Mouse (Mus musculus) CH12.LX (cell line): ENCODE results near the gene Kcna10. TPM values are rescaled to one million over a fixed set of nuclear protein-coding genes. Genes with fewer than 3 reads are reported as not detected.

Experiments
- DNase-seq: peaks from one replicate; pipeline ENCODE4 v3.0.0-alpha.2; 2013; ENCODE audit errors: extremely low read depth
- H3K27ac ChIP-seq: 2 replicates; pipeline ENCODE4 v1.5.1; 2012; ENCODE audit warnings: low read depth, mild to moderate bottlenecking, control low read depth, moderate library complexity; ENCODE audit not compliant: insufficient read depth
- H3K27me3 ChIP-seq: replicated peaks from 2 replicates; pipeline ENCODE3; 2012; ENCODE audit warnings: inconsistent platforms
- H3K36me3 ChIP-seq, 2 experiments: replicated peaks in 1 of 2; 2 replicates each; pipeline versions ENCODE3 to v1.6.1; 2012; ENCODE audit warnings: inconsistent platforms in 1 of 2, low read length in 1 of 2, mild to moderate bottlenecking in 1 of 2, mixed read lengths in 1 of 2, moderate library complexity in 1 of 2; ENCODE audit not compliant: control insufficient read depth in 1 of 2, insufficient read depth in 1 of 2
- H3K4me1 ChIP-seq, 2 experiments: 2 replicates each; pipeline ENCODE4 v1.6.1; 2012; ENCODE audit warnings: inconsistent platforms in 1 of 2, moderate library complexity in 1 of 2; ENCODE audit not compliant: insufficient read depth in 2 of 2, control insufficient read depth in 1 of 2
- H3K4me2 ChIP-seq: 2 replicates; pipeline ENCODE4 v1.6.1; 2012; ENCODE audit warnings: low read depth, mild to moderate bottlenecking, control low read depth; ENCODE audit not compliant: poor library complexity, insufficient read depth, severe bottlenecking
- H3K4me3 ChIP-seq, 3 experiments: fragments of 150-350 bp in 1 of 3; sonication (generic) in 1 of 3; replicated peaks in 1 of 3; 2 replicates each; pipeline versions ENCODE3 to v1.5.1; 2011 to 2012; ENCODE audit warnings: low read depth in 2 of 3, low read length in 2 of 3, mild to moderate bottlenecking in 2 of 3, moderate library complexity in 2 of 3, control low read depth in 1 of 3, improper control_type of control experiment in 1 of 3, inconsistent platforms in 1 of 3, mixed read lengths in 1 of 3; ENCODE audit not compliant: poor library complexity in 1 of 3
- H3K79me2 ChIP-seq: replicated peaks from 2 replicates; pipeline ENCODE4 v1.6.1; 2012; ENCODE audit warnings: mild to moderate bottlenecking, moderate library complexity; ENCODE audit not compliant: control insufficient read depth, poor library complexity, insufficient read depth, severe bottlenecking; ENCODE audit errors: extremely low read depth
- H3K9ac ChIP-seq: 2 replicates; pipeline ENCODE4 v1.6.1; 2012; ENCODE audit warnings: low read depth, mild to moderate bottlenecking, control low read depth, moderate library complexity; ENCODE audit not compliant: insufficient read depth
- H3K9me3 ChIP-seq: replicated peaks from 2 replicates; pipeline ENCODE3; 2012; ENCODE audit warnings: low read length, inconsistent platforms, mixed read lengths
- CHD1 ChIP-seq: IDR thresholded peaks from 2 replicates; pipeline ENCODE4 v1.6.1; 2012; ENCODE audit warnings: low read depth, low read length, improper control_type of control experiment, inconsistent platforms
- CHD2 ChIP-seq: IDR thresholded peaks from 2 replicates; pipeline ENCODE4 v1.6.1; 2011; ENCODE audit warnings: low read length, improper control_type of control experiment
- CTCF ChIP-seq, 2 experiments: IDR thresholded peaks in 1 of 2; conservative IDR thresholded peaks in 1 of 2; 2 replicates each; pipeline ENCODE4 v1.5.1; 2011 to 2012; ENCODE audit warnings: low read depth in 2 of 2, low read length in 2 of 2, improper control_type of control experiment in 1 of 2, inconsistent platforms in 1 of 2, mild to moderate bottlenecking in 1 of 2, moderate library complexity in 1 of 2
- ELF1 ChIP-seq: IDR thresholded peaks from 2 replicates; pipeline ENCODE4 v1.6.1; 2014; ENCODE audit warnings: low read depth, mild to moderate bottlenecking, inconsistent platforms, low read length, improper control_type of control experiment
- EP300 ChIP-seq: IDR thresholded peaks from 2 replicates; pipeline ENCODE4 v1.6.1; 2011; ENCODE audit warnings: low read length, improper control_type of control experiment
- ETS1 ChIP-seq: conservative IDR thresholded peaks from 2 replicates; pipeline ENCODE4 v1.6.1; 2012; ENCODE audit warnings: low read depth, mild to moderate bottlenecking, inconsistent platforms, low read length, improper control_type of control experiment, moderate library complexity
- HCFC1 ChIP-seq: IDR thresholded peaks from 2 replicates; pipeline ENCODE4 v1.6.1; 2012; ENCODE audit warnings: low read depth, mild to moderate bottlenecking, inconsistent platforms, low read length, improper control_type of control experiment
- IRF4 ChIP-seq: IDR thresholded peaks from 2 replicates; pipeline ENCODE4 v1.6.1; 2014; ENCODE audit warnings: low read depth, mild to moderate bottlenecking, inconsistent platforms, low read length, improper control_type of control experiment
- MAFK ChIP-seq: IDR thresholded peaks from 2 replicates; pipeline ENCODE4 v1.6.1; 2011; ENCODE audit warnings: low read length, improper control_type of control experiment; ENCODE audit not compliant: insufficient replicate concordance
- MAZ ChIP-seq: IDR thresholded peaks from 2 replicates; pipeline ENCODE4 v1.6.1; 2012; ENCODE audit warnings: low read depth, mild to moderate bottlenecking, inconsistent platforms, low read length, improper control_type of control experiment, moderate library complexity
- MXI1 ChIP-seq: IDR thresholded peaks from 2 replicates; pipeline ENCODE4 v1.6.1; 2011; ENCODE audit warnings: mild to moderate bottlenecking, low read depth, low read length, improper control_type of control experiment
- NRF1 ChIP-seq: IDR thresholded peaks from 2 replicates; pipeline ENCODE4 v1.6.1; 2014; ENCODE audit warnings: low read depth, mild to moderate bottlenecking, inconsistent platforms, low read length, improper control_type of control experiment, moderate library complexity
- PAX5 ChIP-seq: IDR thresholded peaks from 2 replicates; pipeline ENCODE4 v1.6.1; 2012; ENCODE audit warnings: low read length, inconsistent platforms, mixed read lengths
- POLR2AphosphoS2 ChIP-seq: IDR thresholded peaks from 2 replicates; pipeline ENCODE4 v1.6.1; 2011; ENCODE audit warnings: low read depth, low read length, improper control_type of control experiment
- RAD21 ChIP-seq: IDR thresholded peaks from 2 replicates; pipeline ENCODE4 v1.6.1; 2011; ENCODE audit warnings: low read depth, mild to moderate bottlenecking, low read length, improper control_type of control experiment, moderate library complexity
- RCOR1 ChIP-seq: conservative IDR thresholded peaks from 2 replicates; pipeline ENCODE4 v1.6.1; 2012; ENCODE audit warnings: low read depth, mild to moderate bottlenecking, inconsistent platforms, low read length, improper control_type of control experiment
- SMC3 ChIP-seq: IDR thresholded peaks from 2 replicates; pipeline ENCODE4 v1.6.1; 2011; ENCODE audit warnings: low read depth, low read length, improper control_type of control experiment
- TCF12 ChIP-seq: IDR thresholded peaks from 2 replicates; pipeline ENCODE4 v1.6.1; 2014; ENCODE audit warnings: low read depth, mild to moderate bottlenecking, inconsistent platforms, low read length, improper control_type of control experiment
- UBTF ChIP-seq: IDR thresholded peaks from 2 replicates; pipeline ENCODE4 v1.6.1; 2012; ENCODE audit warnings: low read depth, mild to moderate bottlenecking, inconsistent platforms, low read length, improper control_type of control experiment, moderate library complexity
- USF2 ChIP-seq: conservative IDR thresholded peaks from 2 replicates; pipeline ENCODE4 v1.6.1; 2011; ENCODE audit warnings: low read depth, low read length, improper control_type of control experiment
- ZC3H11A ChIP-seq: IDR thresholded peaks from 2 replicates; pipeline ENCODE4 v1.6.1; 2012; ENCODE audit warnings: low read depth, mild to moderate bottlenecking, inconsistent platforms, low read length, improper control_type of control experiment
- ZKSCAN1 ChIP-seq: IDR thresholded peaks from 2 replicates; pipeline ENCODE4 v1.6.1; 2012; ENCODE audit warnings: low read depth, inconsistent platforms, low read length, improper control_type of control experiment, borderline replicate concordance
- dilution Hi-C: fragments of 300-500 bp; cut with MboI; formaldehyde crosslinking; loops from 2 replicates; pipeline ENCODE4 v1.14.3; 2020; ENCODE audit warnings: low sequenced_read_pairs; ENCODE audit not compliant: extremely low pct_unique_long_range_greater_than_20kb, extremely low pct_ligation_motif_present
- in situ Hi-C: fragments of 300-500 bp; cut with MboI; formaldehyde crosslinking; loops from 3 replicates; pipeline ENCODE4 v1.14.3; 2019; ENCODE audit warnings: low sequenced_read_pairs, low pct_ligation_motif_present, low pct_unique_long_range_greater_than_20kb, mixed read lengths
- polyA plus RNA-seq: library from polyadenylated mRNA; unstranded; fragments of >175 nt; gene quantifications from 2 replicates; pipeline ENCODE4 v1.2.1, GENCODE M21; 2012; ENCODE audit warnings: low read depth; ENCODE audit not compliant: insufficient read length
- total RNA-seq, 2 experiments: library from RNA; depleted of rRNA; stranded (reverse); fragments of 300-350 nt in 1 of 2; fragments of >200 nt in 1 of 2; gene quantifications; 2 replicates each; pipeline ENCODE4 v1.2.3; 2012 to 2014

Kcna10 gene
- total and polyA plus RNA-seq, 3 experiments = not detected

GRCm38 (mm10) chr3:107233351-107233813 is 50.5 kb downstream of the Kcna10 start:
- H3K9ac ChIP-seq = no peak overlapping the region
- no peaks in the 10 kb centered on the region for H3K79me2 ChIP-seq
- H3K4me1 ChIP-seq = peaks cover 0 to 7% of the 10 kb centered on the region in 2 experiments; a peak in 2 of 4 replicates
- peak overlapping the region; percentile 47; the same call in 1 of the 2 replicates for H3K4me2 ChIP-seq
- H3K4me3 ChIP-seq = no peak overlapping the region
- in situ Hi-C loops (no loop called here), dilution Hi-C loops (no loop called here)
- H3K27ac ChIP-seq = no peak overlapping the region
- peak; percentile 89 for DNase-seq
- H3K9me3 ChIP-seq = no peaks in the 10 kb centered on the region
- TF ChIP-seq USF2 = no peak
- TF ChIP-seq CHD1 = no peak
- TF ChIP-seq ZC3H11A = peak; percentile 51; the same call in 1 of the 2 replicates
- TF ChIP-seq RAD21 = peak; percentile 98
- peak; percentile 88 for TF ChIP-seq SMC3
- TF ChIP-seq CHD2 = peak; percentile 75
- TF ChIP-seq CTCF (conservative IDR thresholded peaks at IDR 0.05 in 1 of 2, IDR thresholded peaks at IDR 0.05 in 1 of 2; ENCODE audit: low read depth in 2 of 2, low read length in 2 of 2) = peak; percentile 80 to 96
- no peak for TF ChIP-seq TCF12
- H3K27me3 ChIP-seq = peaks cover 2% of the 10 kb centered on the region
- no peaks in the 10 kb centered on the region for H3K36me3 ChIP-seq

- Histone ChIP-seq H3K4me2 (no peak overlapping the region), H3K79me2 (no peaks in the 10 kb centered on the region), H3K9me3 (no peaks in the 10 kb centered on the region), H3K27me3 (no peaks in the 10 kb centered on the region), H3K27ac (no peak overlapping the region), H3K4me1 (peaks cover 0 to 7% of the 10 kb centered on the region in 2 experiments; a peak in 2 of 4 replicates)
- no peak for DNase-seq
- dilution Hi-C loops = no loop called here
- TF ChIP-seq UBTF (no peak), NRF1 (no peak), RAD21 (no peak), EP300 (no peak), ELF1 (no peak), POLR2AphosphoS2 (no peak), IRF4 (no peak), USF2 (no peak)
- TF ChIP-seq, all 38 proteins: peak for 0
- Histone ChIP-seq H3K36me3 (no peaks in the 10 kb centered on the region), H3K4me3 (no peak overlapping the region), H3K9ac (no peak overlapping the region)
- in situ Hi-C loops = no loop called here
Measured at GRCm38 (mm10) chr3:107233945-107234344, 51.1 kb downstream of the Kcna10 start.

DNA sequence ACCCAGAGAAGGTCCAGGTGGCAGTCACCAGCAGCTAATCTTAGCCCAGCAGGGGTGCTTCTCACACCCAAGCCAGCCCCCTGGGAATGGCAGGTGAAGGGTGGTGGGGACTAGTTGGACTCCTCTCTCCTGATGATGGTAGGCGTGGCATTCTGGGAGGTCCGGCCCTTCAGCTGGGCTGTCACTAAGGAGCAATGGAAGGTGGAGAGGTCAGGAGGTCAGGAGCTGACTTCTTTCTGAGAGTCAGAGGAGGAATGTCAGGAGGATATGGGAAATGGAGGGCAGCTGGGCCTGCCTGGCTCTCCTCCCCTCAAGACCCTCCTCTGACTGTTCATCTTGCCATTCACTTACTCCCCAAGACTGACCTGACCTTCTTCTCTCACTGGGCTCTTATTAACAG is 55.2 kb downstream of the Kcna10 start:
- in situ Hi-C loops = no loop called here
- no peak overlapping the region for H3K4me2 ChIP-seq
- dilution Hi-C loops = no loop called here
- no peak overlapping the region for H3K27ac ChIP-seq
- no peak for TF ChIP-seq RCOR1
- no peak for TF ChIP-seq MAZ
- TF ChIP-seq HCFC1 = no peak
- TF ChIP-seq ZKSCAN1 = no peak
- TF ChIP-seq ETS1 = no peak
- no peak for TF ChIP-seq MXI1
- TF ChIP-seq PAX5 = no peak
- no peak for TF ChIP-seq POLR2AphosphoS2
- TF ChIP-seq CTCF (conservative IDR thresholded peaks at IDR 0.05 in 1 of 2, IDR thresholded peaks at IDR 0.05 in 1 of 2; ENCODE audit: low read depth in 2 of 2, low read length in 2 of 2) = no peak
- no peak for TF ChIP-seq USF2
- TF ChIP-seq EP300 = no peak
- TF ChIP-seq MAFK = no peak
- H3K9ac ChIP-seq = no peak overlapping the region
- H3K36me3 ChIP-seq = no peaks in the 10 kb centered on the region
- H3K79me2 ChIP-seq = no peaks in the 10 kb centered on the region
- no peak overlapping the region for H3K4me3 ChIP-seq
- H3K27me3 ChIP-seq = peaks cover 8% of the 10 kb centered on the region
- peaks cover 0 to 4% of the 10 kb centered on the region in 2 experiments; a peak in 2 of 4 replicates for H3K4me1 ChIP-seq
- no peaks in the 10 kb centered on the region for H3K9me3 ChIP-seq
- DNase-seq = no peak
